Mouse (Mus musculus) myocyte (in vitro differentiated cells): Measurements from ENCODE around the gene Topbp1.

Experiments
- CEBPB ChIP-seq: IDR thresholded peaks from 2 replicates; pipeline ENCODE4 v1.6.1; 2011; ENCODE audit warnings: mild to moderate bottlenecking, moderate library complexity; ENCODE audit not compliant: poor library complexity, insufficient read depth, severe bottlenecking
- E2F4 ChIP-seq: IDR thresholded peaks from one replicate; pipeline ENCODE4 v1.6.1; 2011; ENCODE audit warnings: mild to moderate bottlenecking, control low read depth, moderate library complexity; ENCODE audit not compliant: insufficient read depth
- MAX ChIP-seq: IDR thresholded peaks from one replicate; pipeline ENCODE4 v1.6.1; 2011; ENCODE audit warnings: low read depth, mild to moderate bottlenecking, control low read depth
- MYOD1 ChIP-seq, 3 experiments: IDR thresholded peaks; one replicate each; pipeline ENCODE4 v1.6.1; 2011; ENCODE audit warnings: control low read depth in 2 of 3, low read depth in 2 of 3, mild to moderate bottlenecking in 2 of 3, moderate library complexity in 1 of 3; ENCODE audit not compliant: insufficient read length in 2 of 3, control insufficient read depth in 1 of 3
- MYOG ChIP-seq, 3 experiments: IDR thresholded peaks; one replicate each; pipeline ENCODE4 v1.6.1; 2011; ENCODE audit warnings: control low read depth in 2 of 3, low read depth in 2 of 3, mild to moderate bottlenecking in 2 of 3; ENCODE audit not compliant: insufficient read length in 2 of 3, control insufficient read depth in 1 of 3, insufficient read depth in 1 of 3
- POLR2A ChIP-seq: IDR thresholded peaks from one replicate; pipeline ENCODE4 v1.6.1; 2011; ENCODE audit warnings: low read depth, mild to moderate bottlenecking, control low read depth, moderate library complexity; ENCODE audit not compliant: insufficient read length
- SRF ChIP-seq: IDR thresholded peaks from one replicate; pipeline ENCODE4 v1.6.1; 2011; ENCODE audit warnings: low read depth; ENCODE audit not compliant: control insufficient read depth, insufficient read length
- TCF12 ChIP-seq: IDR thresholded peaks from one replicate; pipeline ENCODE4 v1.6.1; 2011; ENCODE audit warnings: mild to moderate bottlenecking, control low read depth; ENCODE audit not compliant: poor library complexity, insufficient read depth, severe bottlenecking

GRCm38 (mm10) chr9:103347996-103348490 lies 43.0 kb downstream of the Topbp1 start:
- TF ChIP-seq CEBPB, result no peak
- no peak for TF ChIP-seq SRF
- TF ChIP-seq POLR2A, result no peak
- TF ChIP-seq MYOG (IDR thresholded peaks at IDR 0.05; ENCODE audit: control insufficient read depth in 1 of 3, insufficient read depth in 1 of 3, insufficient read length in 2 of 3, low read depth in 2 of 3), result no peak
- TF ChIP-seq MAX, result no peak
- no peak for TF ChIP-seq E2F4
- no peak for TF ChIP-seq MYOD1 (IDR thresholded peaks at IDR 0.05; ENCODE audit: control insufficient read depth in 1 of 3, insufficient read length in 2 of 3, low read depth in 2 of 3)
- TF ChIP-seq TCF12, result no peak
